Mouse (Mus musculus) activated CD4-positive, CD25-positive, alpha-beta regulatory T cell, adult 4 months (primary cell): ENCODE measurements around the gene Ush2a. TPM values are rescaled to one million over a fixed set of nuclear protein-coding genes. Genes with fewer than 3 reads are reported as not detected.

Experiments used
- ATAC-seq: one replicate; pipeline ENCODE4 v1.8.0; 2017
- polyA plus RNA-seq, 2 experiments: library from polyadenylated mRNA; unstranded; fragments of 100-300 nt; shearing (Covaris generic); gene quantifications; one replicate each; pipeline ENCODE4 v1.2.1; 2017

Ush2a gene
- polyA plus RNA-seq, 2 experiments from 2014 or later = 0.08 TPM; not detected in 1

GRCm38 (mm10) chr1:188387820-188388471, 126.1 kb downstream of the Ush2a start:
- ATAC-seq = no peak

- no peak for ATAC-seq
Observed at GRCm38 (mm10) chr1:188390080-188390479, 128.3 kb downstream of the Ush2a start.

- ATAC-seq = no peak
Observed at GRCm38 (mm10) chr1:188407176-188407575, 145.4 kb downstream of the Ush2a start.

GRCm38 (mm10) chr1:188407613-188408386, 146.0 kb downstream of the Ush2a start:
- ATAC-seq = no peak

- no peak for ATAC-seq
Observed at GRCm38 (mm10) chr1:188410547-188410946, 148.7 kb downstream of the Ush2a start.

GRCm38 (mm10) chr1:188420543-188420942, 158.7 kb downstream of the Ush2a start:
- ATAC-seq = no peak

GRCm38 (mm10) chr1:188428172-188428571, 166.3 kb downstream of the Ush2a start:
- no peak for ATAC-seq

GRCm38 (mm10) chr1:188430689-188431088, 168.9 kb downstream of the Ush2a start:
- no peak for ATAC-seq

- no peak for ATAC-seq
Observed at GRCm38 (mm10) chr1:188447964-188448363, 186.1 kb downstream of the Ush2a start.

- no peak for ATAC-seq
Observed at GRCm38 (mm10) chr1:188456466-188457175, 194.8 kb downstream of the Ush2a start.

- no peak for ATAC-seq
Observed at GRCm38 (mm10) chr1:188457221-188458008, 195.6 kb downstream of the Ush2a start.

GRCm38 (mm10) chr1:188461203-188461602, 199.4 kb downstream of the Ush2a start:
- ATAC-seq = no peak

GRCm38 (mm10) chr1:188464653-188465052, 202.8 kb downstream of the Ush2a start:
- ATAC-seq = no peak

GRCm38 (mm10) chr1:188468371-188468783, 206.6 kb downstream of the Ush2a start:
- ATAC-seq = no peak

GRCm38 (mm10) chr1:188504958-188505357, 243.1 kb downstream of the Ush2a start:
- no peak for ATAC-seq

- no peak for ATAC-seq
Observed at GRCm38 (mm10) chr1:188518792-188519191, 257.0 kb downstream of the Ush2a start.

- no peak for ATAC-seq
Observed at GRCm38 (mm10) chr1:188527451-188527850, 265.6 kb downstream of the Ush2a start.

GRCm38 (mm10) chr1:188529606-188530131, 267.8 kb downstream of the Ush2a start:
- no peak for ATAC-seq

- no peak for ATAC-seq
Observed at GRCm38 (mm10) chr1:188537021-188537420, 275.2 kb downstream of the Ush2a start.

GRCm38 (mm10) chr1:188539621-188540020, 277.8 kb downstream of the Ush2a start:
- no peak for ATAC-seq

GRCm38 (mm10) chr1:188541492-188541891, 279.7 kb downstream of the Ush2a start:
- ATAC-seq = no peak

GRCm38 (mm10) chr1:188543364-188543763, 281.5 kb downstream of the Ush2a start:
- ATAC-seq = no peak
